Comparison of ENCODE assay signal across 13 mouse cellular contexts in the genomic region with DNA sequence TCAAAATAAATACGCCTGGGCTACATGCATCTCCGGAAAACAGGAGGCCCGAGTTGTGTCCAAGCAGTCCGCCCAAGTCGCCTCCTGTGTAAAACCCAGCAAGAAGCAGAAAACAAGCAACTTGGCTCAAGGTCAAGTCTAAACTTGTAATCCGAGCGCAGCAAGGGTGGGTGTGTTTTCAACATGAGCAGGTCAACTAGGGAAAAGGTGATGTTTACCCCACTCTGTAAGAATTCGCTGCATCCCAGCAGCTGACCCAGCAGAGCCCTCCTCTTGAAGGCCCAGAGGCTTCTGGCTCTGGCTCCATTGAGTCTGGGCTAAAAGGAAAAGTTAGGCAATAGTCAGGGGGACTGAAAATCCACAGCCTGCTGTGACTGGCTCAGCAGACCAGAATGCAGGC.
DNase-seq lines count a peak whose midpoint lies in the region; ATAC-seq and TF ChIP-seq lines count a peak whose summit lies in the region.
"Had no signal": no experiment of that assay in that cellular context is flagged by ENCODE, and none has a peak within 500 bp of the region (broad histone marks: within the 10 kb centered on the region; RNA-seq: fewer than 3 reads in every experiment).

No protein-coding gene starts in this region.

- DNase-seq in lung, embryonic 14.5 days, result peak; percentile 64
- DNase-seq in lung, postnatal 14 days, result no peak
- peak; percentile 68 for DNase-seq in embryonic facial prominence, embryonic 14.5 days (ENCODE audit: low spot score)
- peak; percentile 67 for DNase-seq in kidney, postnatal 14 days
- DNase-seq in lung, postnatal 4 days, result peak; percentile 23 to 50
- DNase-seq in thymus, postnatal 36 days, result no peak
- DNase-seq: layer of hippocampus, adult 9-11 months; right cerebral cortex, adult 18-20 months had no signal

- WGBS in lung, embryonic 14.5 days, result 53% methylated on average over 8 of the region's 8 CpGs
- WGBS in embryonic facial prominence, embryonic 14.5 days, result 43% methylated on average over 8 of the region's 8 CpGs
- WGBS in hindbrain, embryonic 13.5 days, result 81% methylated on average over 8 of the region's 8 CpGs

- ATAC-seq in lung, embryonic 14.5 days (ENCODE audit: insufficient read depth), result peak; percentile 18; the same call in 1 of the 2 replicates
- peak; percentile 38; the same call in 1 of the 2 replicates for ATAC-seq in embryonic facial prominence, embryonic 14.5 days (ENCODE audit: low read depth)
- no peak for ATAC-seq in hindbrain, embryonic 13.5 days (ENCODE audit: low FRiP score)

- no peak overlapping the region for H3K27ac ChIP-seq in lung, embryonic 14.5 days (ENCODE audit: low read depth)
- H3K27ac ChIP-seq in embryonic facial prominence, embryonic 14.5 days (replicated peaks; ENCODE audit: low read depth, low read length), result no peak overlapping the region
- no peak overlapping the region for H3K27ac ChIP-seq in hindbrain, embryonic 13.5 days
- H3K27ac ChIP-seq: hindbrain, embryonic 14.5 days; liver, embryonic 14.5 days had no signal

- no peaks in the 10 kb centered on the region for H3K36me3 ChIP-seq in lung, embryonic 14.5 days (ENCODE audit: insufficient read depth)
- H3K36me3 ChIP-seq in embryonic facial prominence, embryonic 14.5 days (ENCODE audit: control insufficient read depth, insufficient read depth, low read length), result no peaks in the 10 kb centered on the region
- H3K36me3 ChIP-seq in hindbrain, embryonic 13.5 days, result no peaks in the 10 kb centered on the region

- peaks cover 13% of the 10 kb centered on the region; the same call in 1 of the 2 replicates for H3K4me1 ChIP-seq in lung, embryonic 14.5 days (ENCODE audit: insufficient read depth)
- peaks cover 10% of the 10 kb centered on the region; the same call in 1 of the 2 replicates for H3K4me1 ChIP-seq in embryonic facial prominence, embryonic 14.5 days (ENCODE audit: control insufficient read depth, insufficient read depth, low read length)
- H3K4me1 ChIP-seq in hindbrain, embryonic 13.5 days (replicated peaks), result peaks cover 9% of the 10 kb centered on the region; the same call in 1 of the 2 replicates

- no peak overlapping the region for H3K9ac ChIP-seq in lung, embryonic 14.5 days
- no peak overlapping the region for H3K9ac ChIP-seq in embryonic facial prominence, embryonic 14.5 days (ENCODE audit: low read depth, low read length)
- H3K9ac ChIP-seq in hindbrain, embryonic 13.5 days, result no peak overlapping the region
- H3K9ac ChIP-seq: hindbrain, embryonic 14.5 days; liver, embryonic 14.5 days had no signal

- H3K4me3 ChIP-seq in lung, embryonic 14.5 days (ENCODE audit: low read depth, low read length), result no peak overlapping the region
- no peak overlapping the region for H3K4me3 ChIP-seq in embryonic facial prominence, embryonic 14.5 days (ENCODE audit: low read depth, low read length)
- no peak overlapping the region for H3K4me3 ChIP-seq in hindbrain, embryonic 13.5 days
- H3K4me3 ChIP-seq: myocyte had no signal

- no peaks in the 10 kb centered on the region for H3K9me3 ChIP-seq in lung, embryonic 14.5 days (ENCODE audit: low read depth, low read length)
- no peaks in the 10 kb centered on the region for H3K9me3 ChIP-seq in embryonic facial prominence, embryonic 14.5 days (ENCODE audit: control insufficient read depth, low read length)
- H3K9me3 ChIP-seq in hindbrain, embryonic 13.5 days, result no peaks in the 10 kb centered on the region

- 0 out of 2 replicates have a peak, but pooled peaks cover 6% of the 10 kb centered on the region for H3K27me3 ChIP-seq in lung, embryonic 14.5 days (ENCODE audit: insufficient read depth, low read length)
- no peaks in the 10 kb centered on the region for H3K27me3 ChIP-seq in embryonic facial prominence, embryonic 14.5 days (replicated peaks; ENCODE audit: control insufficient read depth, insufficient read depth, low read length)
- peaks cover 11% of the 10 kb centered on the region; the same call in 1 of the 2 replicates for H3K27me3 ChIP-seq in hindbrain, embryonic 13.5 days

- H3K4me2 ChIP-seq in lung, embryonic 14.5 days, result no peak overlapping the region
- no peak overlapping the region for H3K4me2 ChIP-seq in embryonic facial prominence, embryonic 14.5 days (ENCODE audit: low read depth, low read length)
- no peak overlapping the region for H3K4me2 ChIP-seq in hindbrain, embryonic 13.5 days
- H3K4me2 ChIP-seq: heart, embryonic 11.5 days; hindbrain, embryonic 14.5 days had no signal

- no peak for TF ChIP-seq CTCF in lung, embryonic 14.5 days (IDR thresholded peaks at IDR 0.05; ENCODE audit: low read depth)

Comparison
In these comparisons a context has a peak if more than half of its experiments do, and no peak if none do; other contexts are left out.
1. DNase-seq: peak in lung, embryonic 14.5 days (single experiment), embryonic facial prominence, embryonic 14.5 days (single experiment), kidney, postnatal 14 days (single experiment) and lung, postnatal 4 days (2 of 2); none in lung, postnatal 14 days (single experiment) and thymus, postnatal 36 days (0 of 2).